In genomic region chr16:81623276-81623675, GRCm38 (mm10) we compare ENCODE assay signal across 17 mouse cellular contexts.
A peak's percentile ranks its signal among the peaks of the same experiment; 100 is the strongest.
DNase-seq lines count a peak whose midpoint lies in the region; ATAC-seq and TF ChIP-seq lines count a peak whose summit lies in the region.
"Had no signal": no experiment of that assay in that cellular context is flagged by ENCODE, and none has a peak within 500 bp of the region (broad histone marks: within the 10 kb centered on the region; RNA-seq: fewer than 3 reads in every experiment).

No protein-coding gene starts in this region.

- H3K36me3 ChIP-seq in lung, embryonic 14.5 days (ENCODE audit: insufficient read depth) = no peaks in the 10 kb centered on the region
- H3K36me3 ChIP-seq: heart, embryonic 13.5 days; limb, embryonic 13.5 days; neural tube, embryonic 12.5 days; stomach, embryonic 15.5 days had no signal

- TF ChIP-seq CTCF in lung, embryonic 14.5 days (IDR thresholded peaks at IDR 0.05; ENCODE audit: low read depth) = no peak

- H3K27ac ChIP-seq in lung, embryonic 14.5 days (ENCODE audit: low read depth) = no peak overlapping the region
- H3K27ac ChIP-seq: heart, embryonic 13.5 days; limb, embryonic 13.5 days; neural tube, embryonic 12.5 days; stomach, embryonic 15.5 days had no signal

- H3K4me1 ChIP-seq in lung, embryonic 14.5 days (ENCODE audit: insufficient read depth) = no peaks in the 10 kb centered on the region
- H3K4me1 ChIP-seq: heart, embryonic 13.5 days; limb, embryonic 13.5 days; neural tube, embryonic 12.5 days; stomach, embryonic 15.5 days had no signal

- no peak overlapping the region for H3K4me2 ChIP-seq in lung, embryonic 14.5 days
- H3K4me2 ChIP-seq: heart, embryonic 13.5 days; limb, embryonic 13.5 days; neural tube, embryonic 12.5 days; stomach, embryonic 15.5 days had no signal

- WGBS in lung, embryonic 14.5 days = 48% methylated on average over 6 of the region's 6 CpGs

- no peaks in the 10 kb centered on the region for H3K9me3 ChIP-seq in lung, embryonic 14.5 days (ENCODE audit: low read depth, low read length)
- H3K9me3 ChIP-seq: heart, embryonic 13.5 days; limb, embryonic 13.5 days; neural tube, embryonic 12.5 days; stomach, embryonic 15.5 days had no signal

- DNase-seq in lung, embryonic 14.5 days = peak; percentile 86
- no peak for DNase-seq in lung, adult 18-20 months
- DNase-seq in NIH3T3 (ENCODE audit: low read depth) = peak; percentile 33
- peak; percentile 24 for DNase-seq in embryo, embryonic 9.5 days (ENCODE audit: extremely low spot score)
- peak; percentile 66 for DNase-seq in retina, embryonic 14.5 days (ENCODE audit: low spot score)
- no peak for DNase-seq in lung, postnatal 25 days (ENCODE audit: low spot score)
- DNase-seq: cerebellum, postnatal 25 days; gastrocnemius, postnatal 10 days; lung, postnatal 14 days; right cerebral cortex, adult 18-20 months had no signal

- H3K9ac ChIP-seq in lung, embryonic 14.5 days = no peak overlapping the region
- H3K9ac ChIP-seq: heart, embryonic 13.5 days; limb, embryonic 13.5 days; neural tube, embryonic 12.5 days; stomach, embryonic 15.5 days had no signal

- H3K27me3 ChIP-seq in lung, embryonic 14.5 days (ENCODE audit: insufficient read depth, low read length) = no peaks in the 10 kb centered on the region
- H3K27me3 ChIP-seq: heart, embryonic 13.5 days; limb, embryonic 13.5 days; neural tube, embryonic 12.5 days; Patski; stomach, embryonic 15.5 days had no signal

- no peak for ATAC-seq in lung, embryonic 14.5 days (ENCODE audit: insufficient read depth)
- ATAC-seq in megakaryocyte, adult 5-6 weeks (ENCODE audit: poor library complexity, severe bottlenecking) = no peak
- ATAC-seq: hindbrain, embryonic 16.5 days; Patski had no signal

- H3K4me3 ChIP-seq in lung, embryonic 14.5 days (ENCODE audit: low read depth, low read length) = no peak overlapping the region
- H3K4me3 ChIP-seq: heart, embryonic 13.5 days; limb, embryonic 13.5 days; neural tube, embryonic 12.5 days; stomach, embryonic 15.5 days had no signal

Comparison
In these comparisons a context has a peak if more than half of its experiments do, and no peak if none do; other contexts are left out.
1. DNase-seq: peak in lung, embryonic 14.5 days (single experiment), NIH3T3 (single experiment), embryo, embryonic 9.5 days (single experiment) and retina, embryonic 14.5 days (single experiment); none in lung, adult 18-20 months (0 of 2) and lung, postnatal 25 days (single experiment).